In genomic region chr19:40488853-40489454, GRCm38 (mm10) we compare ENCODE assay signal across 10 mouse cellular contexts. TPM values are rescaled to one million over a fixed set of nuclear protein-coding genes. Genes with fewer than 3 reads are reported as not detected.
DNase-seq lines count a peak whose midpoint lies in the region; ATAC-seq and TF ChIP-seq lines count a peak whose summit lies in the region.
"Had no signal": no experiment of that assay in that cellular context is flagged by ENCODE, and none has a peak within 500 bp of the region (broad histone marks: within the 10 kb centered on the region; RNA-seq: fewer than 3 reads in every experiment).

No protein-coding gene starts in this region.

- H3K27me3 ChIP-seq in erythroblast, embryonic 14.5 days (ENCODE audit: control insufficient read depth): no peaks in the 10 kb centered on the region
- H3K27me3 ChIP-seq in kidney, postnatal 0 days (ENCODE audit: insufficient read depth, low read length): no peaks in the 10 kb centered on the region
- no peaks in the 10 kb centered on the region for H3K27me3 ChIP-seq in liver, embryonic 14.5 days (ENCODE audit: control insufficient read depth, insufficient read depth, low read length)
- no peaks in the 10 kb centered on the region for H3K27me3 ChIP-seq in neural tube, embryonic 14.5 days (ENCODE audit: control insufficient read depth, insufficient read depth, low read length)
- H3K27me3 ChIP-seq: Patski had no signal

- peaks cover 43% of the 10 kb centered on the region for H3K4me1 ChIP-seq in erythroblast, embryonic 14.5 days (ENCODE audit: control insufficient read depth)
- peaks cover 31% of the 10 kb centered on the region for H3K4me1 ChIP-seq in kidney, postnatal 0 days (replicated peaks; ENCODE audit: insufficient read depth, low read length)
- H3K4me1 ChIP-seq in liver, embryonic 14.5 days (replicated peaks; ENCODE audit: control insufficient read depth in 2 of 2, insufficient read depth in 2 of 2, low read length in 1 of 2): peaks cover 14 to 28% of the 10 kb centered on the region in 2 experiments
- peaks cover 40% of the 10 kb centered on the region for H3K4me1 ChIP-seq in neural tube, embryonic 14.5 days (ENCODE audit: control insufficient read depth, insufficient read depth, low read length)

- TF ChIP-seq CTCF in kidney, postnatal 0 days (IDR thresholded peaks at IDR 0.05; ENCODE audit: low read depth): no peak
- TF ChIP-seq CTCF in liver, embryonic 14.5 days (IDR thresholded peaks at IDR 0.05; ENCODE audit: low read depth): no peak

- H3K4me2 ChIP-seq in kidney, postnatal 0 days (ENCODE audit: low read length): no peak overlapping the region
- peak overlapping the region; percentile 58 for H3K4me2 ChIP-seq in liver, embryonic 14.5 days (ENCODE audit: low read depth)
- 0 out of 2 replicates have a peak overlapping the region, but pooled peaks have one; percentile 4 for H3K4me2 ChIP-seq in neural tube, embryonic 14.5 days (ENCODE audit: low read depth, low read length)

- H3K9me3 ChIP-seq in erythroblast, embryonic 14.5 days (ENCODE audit: control insufficient read depth, low read length): peaks cover 3% of the 10 kb centered on the region
- H3K9me3 ChIP-seq in kidney, postnatal 0 days (replicated peaks; ENCODE audit: low read length): no peaks in the 10 kb centered on the region
- H3K9me3 ChIP-seq in liver, embryonic 14.5 days (ENCODE audit: control insufficient read depth, low read length): no peaks in the 10 kb centered on the region
- no peaks in the 10 kb centered on the region for H3K9me3 ChIP-seq in neural tube, embryonic 14.5 days (ENCODE audit: control insufficient read depth, low read length)

- ATAC-seq in erythroblast, adult 5-6 weeks (replicated peaks; ENCODE audit: low FRiP score, poor library complexity, severe bottlenecking): no peak; the same call in 1 of the 2 replicates
- ATAC-seq in kidney, postnatal 0 days (replicated peaks; ENCODE audit: low FRiP score, low read depth): no peak
- peak; percentile 83 for ATAC-seq in liver, embryonic 14.5 days (ENCODE audit: insufficient read depth)
- ATAC-seq in neural tube, embryonic 14.5 days (ENCODE audit: low read depth): no peak

- no peak overlapping the region for H3K9ac ChIP-seq in kidney, postnatal 0 days (ENCODE audit: low read depth, low read length)
- H3K9ac ChIP-seq in liver, embryonic 14.5 days (replicated peaks): no peak overlapping the region
- no peak overlapping the region for H3K9ac ChIP-seq in neural tube, embryonic 14.5 days (replicated peaks; ENCODE audit: low read depth, low read length)

- peak overlapping the region; percentile 6 for H3K4me3 ChIP-seq in erythroblast, embryonic 14.5 days (replicated peaks)
- no peak overlapping the region for H3K4me3 ChIP-seq in kidney, postnatal 0 days (replicated peaks; ENCODE audit: low read depth, low read length)
- no peak overlapping the region for H3K4me3 ChIP-seq in liver, embryonic 14.5 days (ENCODE audit: insufficient read depth in 1 of 2, low read depth in 2 of 2, low read length in 2 of 2)
- H3K4me3 ChIP-seq in neural tube, embryonic 14.5 days (ENCODE audit: low read depth, low read length): no peak overlapping the region

- H3K27ac ChIP-seq in kidney, postnatal 0 days: peak overlapping the region; percentile 57; the same call in 1 of the 2 replicates
- no peak overlapping the region for H3K27ac ChIP-seq in liver, embryonic 14.5 days
- 0 out of 2 replicates have a peak overlapping the region, but pooled peaks have one; percentile 28 for H3K27ac ChIP-seq in neural tube, embryonic 14.5 days (ENCODE audit: low read depth, low read length)

- H3K36me3 ChIP-seq in erythroblast, embryonic 14.5 days (ENCODE audit: control insufficient read depth): peaks cover 32% of the 10 kb centered on the region
- H3K36me3 ChIP-seq in kidney, postnatal 0 days (ENCODE audit: insufficient read depth, low read length): no peaks in the 10 kb centered on the region
- no peaks in the 10 kb centered on the region for H3K36me3 ChIP-seq in liver, embryonic 14.5 days (replicated peaks; ENCODE audit: control insufficient read depth, insufficient read depth, low read depth)
- no peaks in the 10 kb centered on the region for H3K36me3 ChIP-seq in neural tube, embryonic 14.5 days (ENCODE audit: control insufficient read depth, insufficient read depth, low read length)

- DNase-seq in kidney, postnatal 0 days (ENCODE audit: low spot score): no peak
- no peak for DNase-seq in kidney, adult 18-20 months
- DNase-seq in liver, embryonic 14.5 days (ENCODE audit: low read depth in 3 of 3, low spot score in 3 of 3): no peak
- no peak for DNase-seq in ovary, postnatal 10 days (ENCODE audit: low spot score)
- DNase-seq in urinary bladder, postnatal 14 days (ENCODE audit: low spot score): no peak
- DNase-seq: embryo, embryonic 11 days had no signal

- 0 out of 2 replicates have a peak, but pooled peaks have one; percentile 11 for TF ChIP-seq EP300 in liver, embryonic 14.5 days (IDR thresholded peaks at IDR 0.05; ENCODE audit: low read depth)

- 57% methylated on average over 8 of the region's 8 CpGs for WGBS in kidney, postnatal 0 days
- 8% methylated on average over 8 of the region's 8 CpGs for WGBS in liver, embryonic 14.5 days (ENCODE audit: insufficient replicate concordance)
- 65% methylated on average over 8 of the region's 8 CpGs for WGBS in neural tube, embryonic 14.5 days

RNA-seq across cellular contexts. Expression of gene Sorbs1, which starts 24.6 kb away (rescaled TPM):
- polyA plus RNA-seq in erythroblast, embryonic 14.5 days (2012): 2.4 TPM in 2 replicates
- 28.8 and 41.5 TPM in 2 replicates for total RNA-seq in erythroblast, adult 5-6 weeks (2015; ENCODE audit: low replicate concordance)
- 45.9 and 46.2 TPM in 2 replicates for total RNA-seq in erythroblast, adult 5-6 weeks (2017; ENCODE audit: low replicate concordance)
- 46.5 and 49.9 TPM in 2 replicates for polyA plus RNA-seq in kidney, postnatal 0 days (2015; fragmentation: Nextera tagmentation; extraction: Ambion mirVana)
- 6.6 and 11.3 TPM in 2 replicates for polyA plus RNA-seq in liver, embryonic 14.5 days (2012; rRNA removed)
- polyA plus RNA-seq in liver, embryonic 14.5 days (2014; fragmentation: Nextera tagmentation; extraction: Ambion mirVana): 31.0 and 32.5 TPM in 2 replicates
- 117 and 133 TPM in 2 replicates for polyA plus RNA-seq in neural tube, embryonic 14.5 days (2014; fragmentation: Nextera tagmentation; extraction: Ambion mirVana)
